Mouse (Mus musculus) heart, postnatal 36 days (tissue): ENCODE measurements around the gene Bbs10. TPM values are rescaled to one million over a fixed set of nuclear protein-coding genes. Genes with fewer than 3 reads are reported as not detected.

Source experiments
- DNase-seq, 2 experiments: peaks; one replicate each; pipeline ENCODE4 v3.0.0; 2021 to 2022
- intact Hi-C: fragments of 180-260 bp; cut with DNase I; formaldehyde crosslinking; loops from one replicate; pipeline ENCODE4 v1.15.1; 2025
- total RNA-seq, 2 experiments: library from RNA; stranded (reverse); gene quantifications; 2 replicates each; pipeline ENCODE4 v1.2.3; 2021

The Bbs10 gene
- total RNA-seq, 2 experiments from 2014 or later = 2.2 to 3.0 TPM

GRCm38 (mm10) chr10:111318805-111319500 is 20.5 kb downstream of the Bbs10 start:
- no peak for DNase-seq
- intact Hi-C loops = no loop called here

GRCm38 (mm10) chr10:111320579-111320978 is 22.1 kb downstream of the Bbs10 start:
- DNase-seq = no peak
- intact Hi-C loops = no loop called here

GRCm38 (mm10) chr10:111327957-111328356 is 29.5 kb downstream of the Bbs10 start:
- DNase-seq = no peak
- intact Hi-C loops = no loop called here

- no peak for DNase-seq
- intact Hi-C loops = no loop called here
Measured at GRCm38 (mm10) chr10:111329326-111329725, 30.8 kb downstream of the Bbs10 start.

GRCm38 (mm10) chr10:111334902-111335301 is 36.4 kb downstream of the Bbs10 start:
- DNase-seq = no peak
- intact Hi-C loops = no loop called here

- intact Hi-C loops = no loop called here
- DNase-seq = no peak
Measured at GRCm38 (mm10) chr10:111335517-111336352, 37.3 kb downstream of the Bbs10 start.

GRCm38 (mm10) chr10:111336353-111336713 is 37.9 kb downstream of the Bbs10 start:
- intact Hi-C loops = no loop called here
- no peak for DNase-seq

- DNase-seq = no peak
- intact Hi-C loops = no loop called here
Measured at GRCm38 (mm10) chr10:111339296-111339695, 40.8 kb downstream of the Bbs10 start.

GRCm38 (mm10) chr10:111341761-111342160 is 43.3 kb downstream of the Bbs10 start:
- intact Hi-C loops = no loop called here
- no peak for DNase-seq

GRCm38 (mm10) chr10:111343555-111343954 is 45.1 kb downstream of the Bbs10 start:
- intact Hi-C loops = no loop called here
- no peak for DNase-seq

- intact Hi-C loops = no loop called here
- no peak for DNase-seq
Measured at GRCm38 (mm10) chr10:111348263-111348662, 49.8 kb downstream of the Bbs10 start.

Other genes starting within 250 kb of the Bbs10 start
- gene Osbpl8, start 133.9 kb upstream of the Bbs10 start, total RNA-seq = 10 to 100 TPM; 70.4 to 71.4 TPM
- gene Nap1l1, start 174.5 kb downstream of the Bbs10 start, total RNA-seq = 10 to 100 TPM; 60.7 to 74.5 TPM
- 10 to 100 TPM in 1 of 2 experiments, 1 to 10 TPM in 1; 9.8 to 17.3 TPM for gene Phlda1, start 207.6 kb downstream of the Bbs10 start, total RNA-seq